Mouse (Mus musculus): ENCODE results near the gene Sec1.
A peak's percentile ranks its signal among the peaks of the same experiment; 100 is the strongest.
"Not testable (repeated sequence)": the region's sequence is repeated elsewhere in the genome, so short reads cannot be mapped to it uniquely, and the experiment has no call there.

Gene Sec1

DNA sequence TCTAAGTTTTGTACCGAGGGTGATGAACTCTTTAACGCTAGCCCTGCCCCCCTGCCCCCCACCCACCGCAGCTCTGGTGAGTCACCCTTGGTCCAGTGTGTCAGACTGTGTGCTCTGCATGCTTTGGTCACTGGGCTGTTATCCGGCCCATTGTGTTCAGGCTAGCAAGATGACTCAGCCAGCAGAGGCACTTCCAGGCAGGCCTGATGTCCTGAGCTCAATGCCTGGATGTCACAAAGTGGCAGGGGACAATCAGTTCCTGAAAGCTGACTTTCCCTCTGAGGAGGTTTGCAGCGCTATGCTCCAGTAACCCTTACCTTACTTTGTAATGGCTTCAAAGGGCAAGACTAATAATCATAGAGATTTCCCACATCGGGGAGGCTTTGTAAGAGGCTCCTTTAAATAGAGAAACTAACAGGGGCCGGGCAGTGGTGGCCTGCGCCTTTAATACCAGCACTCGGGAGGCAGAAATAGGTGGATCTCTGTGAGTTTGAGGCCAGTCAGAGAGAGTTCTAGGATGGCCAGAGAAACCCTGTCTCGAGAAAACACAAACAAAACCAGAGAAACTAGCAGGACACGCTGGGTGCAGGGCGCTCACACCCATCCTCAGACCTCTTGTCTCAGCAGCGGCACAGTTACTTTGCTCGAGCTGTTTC, 14.1 kb downstream of the Sec1 start:
- peak; percentile 93 for DNase-seq (ENCODE audit: inconsistent ontology term)

GRCm38 (mm10) chr7:45678513-45678912, 15.7 kb downstream of the Sec1 start:
- DNase-seq (ENCODE audit: inconsistent ontology term) = no peak

DNA sequence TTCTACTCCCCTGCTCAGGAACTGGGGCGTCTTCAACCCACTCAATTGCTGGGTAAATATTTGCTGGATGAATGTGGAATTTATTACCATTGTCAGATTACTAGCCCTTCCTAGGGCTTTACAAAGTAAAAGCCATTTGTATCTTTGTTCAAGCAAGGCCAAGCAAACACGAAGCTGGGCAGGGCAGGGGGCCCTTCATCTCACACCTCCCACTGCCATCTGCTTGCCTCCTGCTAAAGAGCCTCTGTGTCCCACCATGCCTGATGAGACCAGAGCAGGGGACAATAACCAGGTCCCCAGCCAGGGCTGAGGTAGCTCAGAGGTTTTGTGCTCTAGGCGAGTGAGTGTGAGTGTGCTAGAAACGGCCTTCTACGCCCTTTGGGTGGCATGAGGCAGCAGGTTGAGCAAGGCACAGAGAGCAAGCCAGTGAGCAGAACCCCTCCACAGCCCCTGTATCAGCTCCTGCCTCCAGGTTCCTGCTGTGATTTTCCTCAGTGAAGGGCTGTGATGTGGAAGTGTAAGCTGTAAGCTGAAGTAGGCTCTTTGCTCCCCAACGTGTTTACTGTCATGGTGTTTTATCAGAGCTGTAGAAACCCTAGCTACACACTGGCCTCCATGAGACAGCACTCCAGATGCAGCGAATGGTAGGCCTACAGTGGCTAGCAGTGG, 16.4 kb downstream of the Sec1 start:
- DNase-seq (ENCODE audit: inconsistent ontology term) = no peak

DNA sequence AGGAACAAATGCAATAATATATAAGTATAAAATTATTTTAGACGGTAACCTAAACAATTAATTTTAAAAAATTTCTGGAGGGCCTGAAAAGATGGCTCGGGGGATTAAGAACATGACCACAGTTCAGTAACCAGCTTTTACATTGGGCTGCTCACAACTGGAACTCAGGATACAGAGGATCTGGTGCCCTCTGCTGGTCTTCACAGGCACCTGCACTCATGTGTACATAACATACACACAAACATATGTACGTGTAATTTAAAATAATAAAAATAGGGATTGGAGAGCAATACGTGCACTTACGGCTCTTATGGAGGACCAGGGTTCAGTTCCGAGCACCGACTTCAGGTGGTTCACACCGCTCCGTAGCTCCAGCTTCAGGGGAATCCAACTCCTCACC, 25.3 kb downstream of the Sec1 start:
- DNase-seq (ENCODE audit: inconsistent ontology term) = no peak

DNA sequence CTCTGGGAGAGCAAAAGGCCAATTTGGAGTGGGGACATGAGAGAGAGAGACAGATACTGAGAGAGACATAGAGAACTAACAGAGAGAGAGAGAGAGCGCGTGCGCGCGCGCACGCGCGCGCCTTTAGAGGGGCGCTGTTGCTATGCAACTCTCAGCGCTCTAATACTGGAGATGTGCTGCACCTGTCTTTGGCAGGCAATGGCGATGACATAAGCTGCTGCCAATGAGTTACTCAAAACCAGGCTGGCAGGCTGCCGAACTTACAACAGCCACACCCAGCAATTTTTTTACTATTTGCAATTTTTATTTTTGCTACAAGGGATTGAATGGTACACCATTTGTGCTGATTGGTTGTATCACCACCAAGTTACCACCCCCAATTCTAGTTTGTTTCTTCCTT, 26.4 kb downstream of the Sec1 start:
- DNase-seq (ENCODE audit: inconsistent ontology term) = no peak

- no peak for DNase-seq (ENCODE audit: inconsistent ontology term)
Observed at GRCm38 (mm10) chr7:45666161-45666560, 28.0 kb downstream of the Sec1 start, which contains the start of gene Fut2. Gene Fut2 (minus strand): TSS chr7:45666394.

GRCm38 (mm10) chr7:45665303-45666138, 28.7 kb downstream of the Sec1 start:
- no peak for DNase-seq (ENCODE audit: inconsistent ontology term)

DNA sequence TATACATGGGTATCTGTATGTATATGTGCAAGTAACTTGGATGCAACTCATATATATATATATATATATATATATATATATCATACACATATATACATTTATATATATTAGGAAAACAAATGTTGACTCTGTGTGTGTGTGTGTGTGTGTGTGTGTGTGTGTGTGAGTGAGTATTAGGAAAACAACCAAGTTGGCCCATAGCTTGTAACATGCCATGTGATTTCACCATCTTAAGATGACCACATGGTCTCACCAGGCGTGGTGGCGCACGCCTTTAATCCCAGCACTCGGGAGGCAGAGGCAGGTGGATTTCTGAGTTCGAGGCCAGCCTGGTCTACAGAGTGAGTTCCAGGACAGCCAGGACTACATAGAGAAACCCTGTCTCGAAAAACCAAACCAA, 32.5 kb downstream of the Sec1 start:
- DNase-seq (ENCODE audit: inconsistent ontology term) = not testable (repeated sequence)

DNA sequence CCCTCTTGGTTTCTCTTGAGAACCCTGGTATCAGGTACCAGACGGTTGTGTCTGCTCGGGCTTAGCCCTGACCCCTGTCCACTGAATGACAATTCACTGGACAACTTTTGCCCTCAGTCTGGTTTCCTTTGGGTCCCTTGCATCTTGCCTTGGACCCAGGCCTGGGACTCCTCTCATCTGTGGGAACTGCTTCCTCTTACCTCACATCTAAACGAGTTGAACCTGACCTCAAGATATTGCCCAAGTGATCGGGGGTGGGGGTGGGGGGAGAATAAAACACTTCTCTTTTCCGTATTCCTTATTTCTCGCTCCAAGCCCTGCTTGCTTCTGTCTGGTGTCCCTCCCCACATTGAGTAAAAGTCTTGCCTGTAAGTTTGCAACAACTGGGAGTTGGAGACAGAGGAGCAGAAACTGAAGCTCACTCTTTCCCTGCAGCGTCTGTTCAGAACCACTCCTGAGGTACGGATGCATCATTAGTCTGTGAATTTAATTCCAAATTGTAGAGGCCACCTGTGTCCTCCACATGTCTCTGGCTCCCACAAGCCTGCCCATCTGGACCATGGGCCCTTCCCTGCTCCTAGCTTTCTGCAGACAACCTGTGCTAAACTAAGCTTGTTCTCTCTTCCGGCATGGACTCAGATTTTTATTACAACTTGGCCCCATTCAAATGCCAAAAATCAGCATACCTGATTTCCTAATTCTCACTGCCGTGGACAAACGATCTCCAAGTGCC, 33.3 kb downstream of the Sec1 start:
- no peak for DNase-seq (ENCODE audit: inconsistent ontology term)

DNA sequence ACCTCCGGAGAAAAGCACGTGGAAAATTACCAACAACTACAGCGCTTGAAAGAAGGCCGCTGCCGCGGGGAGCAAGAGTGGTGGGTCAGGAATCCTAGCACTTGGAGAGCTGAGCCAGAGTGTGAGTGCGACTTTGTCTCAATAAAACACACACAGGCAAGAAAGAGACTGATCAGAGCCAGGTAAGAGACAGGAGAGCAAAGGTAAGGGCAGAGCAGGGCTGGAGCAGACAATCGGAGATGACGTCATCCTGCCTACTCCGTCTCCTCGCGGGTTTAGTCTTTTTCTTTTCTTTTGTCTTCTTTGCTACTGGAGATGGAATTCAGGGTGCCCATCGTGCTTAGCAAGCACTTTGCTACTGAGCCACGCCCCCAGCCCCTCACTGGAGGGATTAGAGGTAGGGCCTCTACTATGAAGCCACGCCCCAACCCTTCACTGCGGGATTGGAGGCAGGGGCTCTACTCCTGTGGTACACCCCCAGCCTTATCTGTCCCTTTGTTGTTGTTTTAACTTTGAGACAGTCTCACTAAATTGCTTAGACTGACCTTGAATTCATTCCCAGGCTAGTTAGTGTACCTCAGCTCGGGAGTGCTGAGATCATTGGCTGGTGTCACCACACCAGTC, 39.7 kb downstream of the Sec1 start:
- peak; percentile 13 for DNase-seq (ENCODE audit: inconsistent ontology term)

GRCm38 (mm10) chr7:45650484-45650883, 43.7 kb downstream of the Sec1 start:
- not testable (repeated sequence) for DNase-seq (ENCODE audit: inconsistent ontology term)

DNA sequence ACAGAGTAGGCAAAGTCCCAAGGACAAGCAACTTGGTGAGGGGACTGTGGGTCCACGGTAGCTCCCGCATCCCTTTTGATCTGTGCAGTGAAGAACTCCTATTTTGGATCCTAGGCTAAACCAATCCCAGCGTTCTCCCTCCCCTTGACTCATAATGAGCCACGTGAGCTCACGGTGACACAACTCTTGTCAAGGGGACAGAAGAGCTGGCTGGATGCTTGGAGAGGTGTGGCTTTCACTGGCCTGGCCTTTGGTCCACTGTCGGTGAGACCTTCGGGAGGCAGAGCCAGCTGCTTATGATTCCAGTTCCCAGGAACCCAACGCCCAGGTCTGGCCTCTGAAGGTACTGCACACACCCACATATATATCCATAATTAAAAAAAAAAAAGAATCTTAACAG, 44.9 kb downstream of the Sec1 start:
- DNase-seq (ENCODE audit: inconsistent ontology term) = no peak

DNA sequence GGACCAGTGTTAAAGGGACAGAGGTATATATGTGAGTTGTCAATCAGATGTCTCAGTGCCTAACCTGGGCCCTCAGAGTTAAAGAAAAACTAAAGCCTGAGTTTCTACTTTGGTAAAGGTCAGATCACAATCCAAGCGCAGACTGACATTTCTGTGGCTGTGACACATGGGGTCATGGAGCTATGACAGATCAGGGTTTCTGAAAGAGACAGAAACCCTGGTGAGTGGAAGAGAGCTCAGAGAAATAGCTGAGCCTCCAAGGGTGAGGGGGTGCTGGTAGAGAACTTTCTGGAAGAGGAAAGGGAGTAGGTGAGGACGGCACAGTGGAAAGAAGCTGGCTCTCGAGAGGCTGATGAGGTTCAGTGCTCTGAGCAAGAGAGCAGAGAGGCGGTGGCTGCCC, 47.5 kb downstream of the Sec1 start:
- DNase-seq (ENCODE audit: inconsistent ontology term) = no peak

- no peak for DNase-seq (ENCODE audit: inconsistent ontology term)
Observed at GRCm38 (mm10) chr7:45645591-45645971, 48.6 kb downstream of the Sec1 start.

GRCm38 (mm10) chr7:45644872-45645590, 49.2 kb downstream of the Sec1 start:
- no peak for DNase-seq (ENCODE audit: inconsistent ontology term)

DNA sequence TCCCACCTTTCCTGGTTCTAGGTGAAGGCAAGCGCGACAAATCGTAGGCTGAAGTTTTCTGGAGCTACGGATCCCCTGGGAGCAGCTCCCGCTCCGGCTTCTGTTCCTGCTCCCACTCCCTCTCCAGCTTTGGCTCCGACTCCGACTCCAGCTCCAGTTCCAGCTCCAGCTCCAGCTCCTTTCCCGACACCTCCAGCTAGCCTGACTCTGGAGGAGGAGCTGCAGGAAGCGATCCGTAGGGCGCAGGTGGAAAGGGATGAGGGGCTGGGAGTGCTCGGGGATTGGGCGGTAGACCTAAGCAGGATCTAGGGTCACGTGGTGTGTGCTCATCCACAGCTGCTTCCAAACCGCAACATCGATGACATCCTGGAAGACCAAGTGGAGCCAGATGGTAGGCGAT, 50.0 kb downstream of the Sec1 start:
- peak; percentile 61 for DNase-seq (ENCODE audit: inconsistent ontology term)

- DNase-seq (ENCODE audit: inconsistent ontology term) = peak; percentile 99
Observed at GRCm38 (mm10) chr7:45643441-45644178, 50.6 kb downstream of the Sec1 start.

GRCm38 (mm10) chr7:45642503-45643255, 51.5 kb downstream of the Sec1 start:
- peak; percentile 11 for DNase-seq (ENCODE audit: inconsistent ontology term)

GRCm38 (mm10) chr7:45642083-45642482, 52.1 kb downstream of the Sec1 start:
- no peak for DNase-seq (ENCODE audit: inconsistent ontology term)
